Mouse (Mus musculus): ENCODE measurements around the gene Sgsh.

DNA sequence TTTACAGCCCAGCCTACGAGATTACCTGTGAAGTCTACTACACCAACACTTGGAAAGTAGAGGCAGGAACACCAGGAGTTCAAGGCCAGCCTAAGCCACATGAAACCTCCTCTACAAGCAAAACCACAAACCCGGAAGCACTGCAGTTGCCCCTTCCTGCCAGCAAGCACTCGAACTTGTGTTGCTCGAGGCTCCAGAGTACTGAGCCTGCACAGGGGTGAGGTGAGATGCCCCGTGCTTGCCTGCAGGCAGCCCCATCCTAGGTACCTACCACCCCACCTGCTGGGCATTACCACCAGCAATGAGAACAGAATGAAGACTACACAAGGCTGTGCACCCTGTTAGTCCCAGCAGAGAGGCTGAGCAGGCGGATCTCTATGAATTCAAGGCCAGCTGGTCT lies 57.3 kb downstream of the Sgsh start:
- TF ChIP-seq CTCF (IDR thresholded peaks at IDR 0.05; ENCODE audit: low read depth, low read length) (no peak), GATA1 (IDR thresholded peaks at IDR 0.05; ENCODE audit: borderline replicate concordance, low read length) (no peak)

Measured in G1E (cell line).